Comparison of ENCODE assay signal across 8 mouse cellular contexts in the genomic region with DNA sequence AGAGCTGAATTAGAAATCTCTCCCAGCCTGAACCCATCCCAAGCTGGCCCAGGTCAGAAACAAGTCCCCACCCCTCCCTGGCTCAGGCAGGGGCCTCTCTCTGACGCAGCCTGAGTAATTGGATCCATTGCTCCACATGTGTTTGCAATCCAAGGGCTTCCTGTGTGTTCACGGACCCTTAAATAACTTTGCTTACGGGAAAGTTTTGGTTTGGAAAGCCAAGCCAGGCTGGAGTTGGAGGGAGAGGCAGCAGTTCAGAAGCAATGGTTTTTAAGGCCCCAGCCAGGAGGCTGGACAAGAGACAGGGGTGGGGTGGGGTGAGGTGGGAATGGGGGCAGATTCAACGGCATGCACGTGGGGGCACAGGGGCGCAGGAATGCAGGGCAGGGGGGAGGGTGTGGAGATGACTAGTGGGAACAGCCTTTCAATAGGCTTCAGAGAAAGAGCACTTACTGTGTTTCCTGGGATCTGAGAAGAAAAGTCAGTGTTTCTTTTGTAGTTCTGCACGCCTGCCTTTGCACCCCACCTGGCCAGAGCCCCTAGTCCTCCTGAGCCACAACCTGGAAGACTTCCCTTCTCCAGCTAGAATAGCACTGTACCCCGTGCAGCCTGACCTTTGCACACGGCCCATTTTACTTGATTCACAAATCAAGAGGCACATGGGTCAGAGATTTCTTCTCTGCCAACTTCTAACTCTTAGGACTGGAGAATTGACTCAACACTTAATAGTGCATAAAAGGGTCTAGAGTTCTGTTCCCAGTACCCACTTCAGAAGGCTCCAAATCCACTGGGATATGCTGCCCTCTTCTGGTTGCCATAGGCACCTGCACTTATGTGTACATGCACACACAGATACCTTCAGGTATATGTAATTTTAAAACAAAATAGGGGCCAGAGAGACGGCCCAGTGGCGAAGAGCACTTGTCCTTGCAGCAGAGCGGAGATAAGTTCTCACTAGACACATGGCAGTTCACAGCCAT. TPM values are rescaled to one million over a fixed set of nuclear protein-coding genes. Genes with fewer than 3 reads are reported as not detected.
DNase-seq lines count a peak whose midpoint lies in the region; ATAC-seq lines count a peak whose summit lies in the region.

No protein-coding gene starts in this region.

- peaks cover 7% of the 10 kb centered on the region; the same call in 1 of the 2 replicates for H3K27me3 ChIP-seq in heart, embryonic 12.5 days (replicated peaks)
- H3K27me3 ChIP-seq in intestine, embryonic 16.5 days (replicated peaks; ENCODE audit: control insufficient read depth, insufficient read depth, low read length), result no peaks in the 10 kb centered on the region

- peaks cover under 1% of the 10 kb centered on the region; the same call in 1 of the 2 replicates for H3K4me1 ChIP-seq in heart, embryonic 12.5 days (replicated peaks)
- H3K4me1 ChIP-seq in intestine, embryonic 16.5 days (ENCODE audit: control insufficient read depth, insufficient read depth, low read length), result peaks cover 2% of the 10 kb centered on the region; the same call in 1 of the 2 replicates

- H3K27ac ChIP-seq in heart, embryonic 12.5 days (ENCODE audit: poor library complexity, severe bottlenecking), result no peak overlapping the region
- H3K27ac ChIP-seq in intestine, embryonic 16.5 days (ENCODE audit: low read length), result peak overlapping the region; percentile 51; the same call in 1 of the 2 replicates

- H3K9ac ChIP-seq in heart, embryonic 12.5 days, result no peak overlapping the region
- H3K9ac ChIP-seq in intestine, embryonic 16.5 days (ENCODE audit: low read depth, low read length), result no peak overlapping the region

- peak; percentile 90 for DNase-seq in heart, adult 11 months
- DNase-seq in urinary bladder, postnatal 14 days (ENCODE audit: low spot score), result peak; percentile 44
- DNase-seq in urinary bladder, postnatal 25 days (ENCODE audit: low spot score), result no peak
- DNase-seq in ovary, postnatal 10 days (ENCODE audit: low spot score), result no peak
- no peak for DNase-seq in spleen, postnatal 4 days (ENCODE audit: low spot score in 2 of 2)
- no peak for DNase-seq in cerebellum, postnatal 14 days

- no peak for ATAC-seq in heart, embryonic 12.5 days (ENCODE audit: insufficient number of reproducible peaks, low FRiP score)
- peak; percentile 33; the same call in 1 of the 2 replicates for ATAC-seq in intestine, embryonic 16.5 days

- H3K36me3 ChIP-seq in heart, embryonic 12.5 days, result no peaks in the 10 kb centered on the region
- H3K36me3 ChIP-seq in intestine, embryonic 16.5 days (ENCODE audit: control insufficient read depth, insufficient read depth, low read length), result no peaks in the 10 kb centered on the region

- no peak overlapping the region for H3K4me3 ChIP-seq in heart, embryonic 12.5 days
- H3K4me3 ChIP-seq in intestine, embryonic 16.5 days (ENCODE audit: low read length), result no peak overlapping the region

- no peak overlapping the region for H3K4me2 ChIP-seq in heart, embryonic 12.5 days
- H3K4me2 ChIP-seq in intestine, embryonic 16.5 days (ENCODE audit: low read depth, low read length), result no peak overlapping the region

- H3K9me3 ChIP-seq in heart, embryonic 12.5 days (replicated peaks), result peaks cover 3% of the 10 kb centered on the region
- H3K9me3 ChIP-seq in intestine, embryonic 16.5 days (ENCODE audit: control insufficient read depth, low read length), result no peaks in the 10 kb centered on the region

- WGBS in heart, embryonic 12.5 days, result 69% methylated on average over 12 of the region's 12 CpGs
- WGBS in intestine, embryonic 16.5 days, result 62% methylated on average over 12 of the region's 12 CpGs

RNA-seq across cellular contexts. Expression of a gene that starts 16.8 kb away (rescaled TPM):
- 1.9 and 3.1 TPM in 2 replicates for polyA plus RNA-seq in heart, embryonic 12.5 days (2016; fragmentation: Nextera tagmentation; extraction: Ambion mirVana)
- polyA plus RNA-seq in intestine, embryonic 16.5 days (2015; fragmentation: Nextera tagmentation; extraction: Ambion mirVana), result 2.5 and 3.5 TPM in 2 replicates

Comparison
In these comparisons a context has a peak if more than half of its experiments do, and no peak if none do; other contexts are left out.
1. DNase-seq: peak in heart, adult 11 months (single experiment) and urinary bladder, postnatal 14 days (single experiment); none in urinary bladder, postnatal 25 days (single experiment), ovary, postnatal 10 days (single experiment), spleen, postnatal 4 days (0 of 2) and cerebellum, postnatal 14 days (0 of 2).